Mouse (Mus musculus): ENCODE data around the gene Canx.
"Not testable (repeated sequence)": the region's sequence is repeated elsewhere in the genome, so short reads cannot be mapped to it uniquely, and the experiment has no call there.

The Canx gene

GRCm38 (mm10) chr11:50325496-50326301 lies at the start of gene Canx:
Canx (minus strand) TSS chr11:50325673.
- DNase-seq (ENCODE audit: low spot score in 2 of 2), result peak; percentile 100

GRCm38 (mm10) chr11:50374286-50375015 lies 49.0 kb upstream of the Canx start:
- DNase-seq (ENCODE audit: low spot score in 2 of 2), result no peak

GRCm38 (mm10) chr11:50373621-50374020 lies 48.1 kb upstream of the Canx start:
- DNase-seq (ENCODE audit: low spot score in 2 of 2), result no peak

- DNase-seq (ENCODE audit: low spot score in 2 of 2), result no peak
Measured at GRCm38 (mm10) chr11:50373086-50373485, 47.6 kb upstream of the Canx start.

GRCm38 (mm10) chr11:50371911-50372310 lies 46.4 kb upstream of the Canx start:
- no peak for DNase-seq (ENCODE audit: low spot score in 2 of 2)

GRCm38 (mm10) chr11:50371399-50371841 lies 45.9 kb upstream of the Canx start:
- peak; percentile 37 to 51 for DNase-seq (ENCODE audit: low spot score in 2 of 2)

- DNase-seq (ENCODE audit: low spot score in 2 of 2), result no peak
Measured at GRCm38 (mm10) chr11:50370969-50371368, 45.5 kb upstream of the Canx start.

- no peak for DNase-seq (ENCODE audit: low spot score in 2 of 2)
Measured at GRCm38 (mm10) chr11:50369360-50369911, 44.0 kb upstream of the Canx start.

- no peak for DNase-seq (ENCODE audit: low spot score in 2 of 2)
Measured at GRCm38 (mm10) chr11:50367531-50367930, 42.1 kb upstream of the Canx start.

GRCm38 (mm10) chr11:50365322-50365721 lies 39.8 kb upstream of the Canx start:
- no peak for DNase-seq (ENCODE audit: low spot score in 2 of 2)

- DNase-seq (ENCODE audit: low spot score in 2 of 2), result peak; percentile 86 to 91
Measured at GRCm38 (mm10) chr11:50364548-50364947, 39.1 kb upstream of the Canx start.

GRCm38 (mm10) chr11:50361282-50361681 lies 35.8 kb upstream of the Canx start:
- not testable (repeated sequence) for DNase-seq (ENCODE audit: low spot score in 2 of 2)

GRCm38 (mm10) chr11:50358950-50359861 lies 33.7 kb upstream of the Canx start:
- peak; percentile 67 to 74 for DNase-seq (ENCODE audit: low spot score in 2 of 2)

GRCm38 (mm10) chr11:50355395-50355794 lies 29.9 kb upstream of the Canx start:
- DNase-seq (ENCODE audit: low spot score in 2 of 2), result no peak

GRCm38 (mm10) chr11:50354851-50355250 lies 29.4 kb upstream of the Canx start:
- no peak for DNase-seq (ENCODE audit: low spot score in 2 of 2)

- DNase-seq (ENCODE audit: low spot score in 2 of 2), result no peak
Measured at GRCm38 (mm10) chr11:50354162-50354561, 28.7 kb upstream of the Canx start, which contains the start of gene Cby3. Cby3 (plus strand) TSS chr11:50354462.

GRCm38 (mm10) chr11:50352177-50352576 lies 26.7 kb upstream of the Canx start:
- DNase-seq (ENCODE audit: low spot score in 2 of 2), result no peak

- DNase-seq (ENCODE audit: low spot score in 2 of 2), result no peak
Measured at GRCm38 (mm10) chr11:50346256-50347032, 21.0 kb upstream of the Canx start.

- DNase-seq (ENCODE audit: low spot score in 2 of 2), result no peak
Measured at GRCm38 (mm10) chr11:50345486-50345885, 20.0 kb upstream of the Canx start.

GRCm38 (mm10) chr11:50336891-50337290 lies 11.4 kb upstream of the Canx start:
- DNase-seq (ENCODE audit: low spot score in 2 of 2), result no peak

GRCm38 (mm10) chr11:50336126-50336525 lies 10.7 kb upstream of the Canx start:
- DNase-seq (ENCODE audit: low spot score in 2 of 2), result no peak
